Mouse (Mus musculus): ENCODE results near the gene Zan.

The Zan gene

GRCm38 (mm10) chr5:137476964-137477363 lies at the start of gene Zan:
Gene Zan, minus strand, starts transcription at chr5:137477064.
- no peak for DNase-seq (ENCODE audit: low spot score)

- DNase-seq (ENCODE audit: low spot score), result no peak
Observed at GRCm38 (mm10) chr5:137526192-137526936, 49.5 kb upstream of the Zan start.

- no peak for DNase-seq (ENCODE audit: low spot score)
Observed at GRCm38 (mm10) chr5:137525511-137525910, 48.6 kb upstream of the Zan start.

GRCm38 (mm10) chr5:137524671-137525070 lies 47.8 kb upstream of the Zan start:
- DNase-seq (ENCODE audit: low spot score), result no peak

GRCm38 (mm10) chr5:137524251-137524515 lies 47.3 kb upstream of the Zan start:
- DNase-seq (ENCODE audit: low spot score), result no peak

- DNase-seq (ENCODE audit: low spot score), result no peak
Observed at GRCm38 (mm10) chr5:137523396-137524250, 46.8 kb upstream of the Zan start.

- no peak for DNase-seq (ENCODE audit: low spot score)
Observed at GRCm38 (mm10) chr5:137522711-137523110, 45.8 kb upstream of the Zan start.

- no peak for DNase-seq (ENCODE audit: low spot score)
Observed at GRCm38 (mm10) chr5:137521861-137522260, 45.0 kb upstream of the Zan start.

- no peak for DNase-seq (ENCODE audit: low spot score)
Observed at GRCm38 (mm10) chr5:137519691-137520550, 43.1 kb upstream of the Zan start.

- DNase-seq (ENCODE audit: low spot score), result no peak
Observed at GRCm38 (mm10) chr5:137518436-137518835, 41.6 kb upstream of the Zan start, which contains the start of gene Gigyf1. Gene Gigyf1, plus strand, starts transcription at chr5:137518548.

- no peak for DNase-seq (ENCODE audit: low spot score)
Observed at GRCm38 (mm10) chr5:137514811-137515210, 37.9 kb upstream of the Zan start.

GRCm38 (mm10) chr5:137513951-137514721 lies 37.3 kb upstream of the Zan start:
- no peak for DNase-seq (ENCODE audit: low spot score)

GRCm38 (mm10) chr5:137512847-137513794 lies 36.3 kb upstream of the Zan start:
- DNase-seq (ENCODE audit: low spot score), result no peak

GRCm38 (mm10) chr5:137511706-137512105 lies 34.8 kb upstream of the Zan start:
- no peak for DNase-seq (ENCODE audit: low spot score)

- DNase-seq (ENCODE audit: low spot score), result no peak
Observed at GRCm38 (mm10) chr5:137510573-137511390, 33.9 kb upstream of the Zan start.

GRCm38 (mm10) chr5:137510014-137510501 lies 33.2 kb upstream of the Zan start:
- peak; percentile 80 for DNase-seq (ENCODE audit: low spot score)

GRCm38 (mm10) chr5:137504041-137504440 lies 27.2 kb upstream of the Zan start:
- DNase-seq (ENCODE audit: low spot score), result no peak

GRCm38 (mm10) chr5:137502667-137503110 lies 25.8 kb upstream of the Zan start:
- no peak for DNase-seq (ENCODE audit: low spot score)

All from testis, postnatal 14 days (tissue).